11 mouse cellular contexts compared by ENCODE assay signal in genomic region chr8:83721405-83722025, GRCm38 (mm10). TPM values are rescaled to one million over a fixed set of nuclear protein-coding genes. Genes with fewer than 3 reads are reported as not detected.
A peak's percentile ranks its signal among the peaks of the same experiment; 100 is the strongest.
DNase-seq lines count a peak whose midpoint lies in the region; ATAC-seq and TF ChIP-seq lines count a peak whose summit lies in the region.
"Had no signal": no experiment of that assay in that cellular context is flagged by ENCODE, and none has a peak within 500 bp of the region (broad histone marks: within the 10 kb centered on the region; RNA-seq: fewer than 3 reads in every experiment).

No protein-coding gene starts in this region.

- H3K4me3 ChIP-seq in gastrocnemius, adult 2 months: peak overlapping the region; percentile 47
- no peak overlapping the region for H3K4me3 ChIP-seq in kidney, embryonic 15.5 days (replicated peaks)
- no peak overlapping the region for H3K4me3 ChIP-seq in liver, embryonic 12.5 days
- H3K4me3 ChIP-seq: limb, embryonic 10.5 days; midbrain, embryonic 15.5 days had no signal

- no peak for TF ChIP-seq CTCF in gastrocnemius, adult 2 months (IDR thresholded peaks at IDR 0.05)

- intact Hi-C loops in gastrocnemius, adult 2 months (cut with DNase I): no loop called here

- H3K27ac ChIP-seq in gastrocnemius, adult 2 months: peak overlapping the region; percentile 68
- H3K27ac ChIP-seq in kidney, embryonic 15.5 days: no peak overlapping the region
- no peak overlapping the region for H3K27ac ChIP-seq in liver, embryonic 12.5 days
- H3K27ac ChIP-seq: limb, embryonic 10.5 days; midbrain, embryonic 15.5 days had no signal

- 82% methylated on average over 25 of the region's 25 CpGs for WGBS in kidney, embryonic 15.5 days
- WGBS in liver, embryonic 12.5 days (ENCODE audit: insufficient replicate concordance): 88% methylated on average over 25 of the region's 25 CpGs

- H3K9ac ChIP-seq in kidney, embryonic 15.5 days: no peak overlapping the region
- no peak overlapping the region for H3K9ac ChIP-seq in liver, embryonic 12.5 days
- H3K9ac ChIP-seq: midbrain, embryonic 15.5 days had no signal

- no peak overlapping the region for H3K4me2 ChIP-seq in kidney, embryonic 15.5 days
- no peak overlapping the region for H3K4me2 ChIP-seq in liver, embryonic 12.5 days
- H3K4me2 ChIP-seq: midbrain, embryonic 15.5 days had no signal

- ATAC-seq in kidney, embryonic 15.5 days (replicated peaks; ENCODE audit: low FRiP score): 0 out of 2 replicates have a peak, but pooled peaks have one; percentile 30
- ATAC-seq in monocyte, adult 5-6 weeks (replicated peaks; ENCODE audit: insufficient number of reproducible peaks, low FRiP score, low TSS enrichment, poor library complexity, severe bottlenecking): peak; percentile 16; the same call in 1 of the 2 replicates
- no peak for ATAC-seq in liver, embryonic 12.5 days
- ATAC-seq: midbrain, embryonic 15.5 days had no signal

- no peaks in the 10 kb centered on the region for H3K27me3 ChIP-seq in kidney, embryonic 15.5 days
- H3K27me3 ChIP-seq in liver, embryonic 12.5 days (replicated peaks): no peaks in the 10 kb centered on the region
- H3K27me3 ChIP-seq: midbrain, embryonic 15.5 days had no signal

- DNase-seq in gastrocnemius, adult 2 months: peak; percentile 78
- no peak for DNase-seq in gastrocnemius, postnatal 4 days (ENCODE audit: low spot score in 2 of 2)
- peak; percentile 63 for DNase-seq in gastrocnemius, postnatal 25 days
- DNase-seq in ovary, adult 18-20 months (ENCODE audit: low spot score): no peak
- DNase-seq in cerebellum, postnatal 36 days: no peak
- DNase-seq: right cerebral cortex, postnatal 4 days had no signal

- peaks cover 76% of the 10 kb centered on the region for H3K36me3 ChIP-seq in kidney, embryonic 15.5 days
- peaks cover 87% of the 10 kb centered on the region for H3K36me3 ChIP-seq in liver, embryonic 12.5 days

- peaks cover 10% of the 10 kb centered on the region for H3K4me1 ChIP-seq in kidney, embryonic 15.5 days
- peaks cover 26% of the 10 kb centered on the region for H3K4me1 ChIP-seq in liver, embryonic 12.5 days

- H3K9me3 ChIP-seq in kidney, embryonic 15.5 days (replicated peaks): no peaks in the 10 kb centered on the region
- no peaks in the 10 kb centered on the region for H3K9me3 ChIP-seq in liver, embryonic 12.5 days (replicated peaks)
- H3K9me3 ChIP-seq: limb, embryonic 10.5 days; midbrain, embryonic 15.5 days had no signal

RNA-seq across cellular contexts. Expression of gene Ddx39, which starts 6.5 kb away (rescaled TPM):
- total RNA-seq in gastrocnemius, adult 2 months (2021): 10 to 100 TPM; 11.2 to 13.1 TPM
- 10 to 100 TPM; 26.1 to 27.5 TPM for total RNA-seq in gastrocnemius, postnatal 4 days (2021)
- total RNA-seq in gastrocnemius, postnatal 25 days (2021): 10 to 100 TPM; 11.2 to 13.2 TPM
- 189 and 192 TPM in 2 replicates for polyA plus RNA-seq in kidney, embryonic 15.5 days (2015; fragmentation: Nextera tagmentation; extraction: Ambion mirVana)
- total RNA-seq in monocyte, adult 5-6 weeks (2017): 51.8 to 77.1 TPM (median 60.3 TPM) in 3 replicates
- polyA plus RNA-seq in liver, embryonic 12.5 days (2016; fragmentation: Nextera tagmentation; extraction: Ambion mirVana): 270 and 299 TPM in 2 replicates

RNA-seq across cellular contexts. Expression of gene Adgre5, which starts 19.6 kb away (rescaled TPM):
- 10 to 100 TPM; 16.3 to 27.7 TPM for total RNA-seq in gastrocnemius, adult 2 months (2021)
- 10 to 100 TPM; 82.7 to 83.4 TPM for total RNA-seq in gastrocnemius, postnatal 4 days (2021)
- total RNA-seq in gastrocnemius, postnatal 25 days (2021): 10 to 100 TPM; 21.7 to 26.2 TPM
- polyA plus RNA-seq in kidney, embryonic 15.5 days (2015; fragmentation: Nextera tagmentation; extraction: Ambion mirVana): 31.9 and 35.4 TPM in 2 replicates
- 1,127 to 1,315 TPM (median 1,167 TPM) in 3 replicates for total RNA-seq in monocyte, adult 5-6 weeks (2017)
- 11.5 and 12.5 TPM in 2 replicates for polyA plus RNA-seq in liver, embryonic 12.5 days (2016; fragmentation: Nextera tagmentation; extraction: Ambion mirVana)

RNA-seq across cellular contexts. Expression of gene Pkn1, which starts 22.5 kb away (rescaled TPM):
- 10 to 100 TPM; 25.8 to 29.9 TPM for total RNA-seq in gastrocnemius, adult 2 months (2021)
- 10 to 100 TPM; 56.6 to 60.0 TPM for total RNA-seq in gastrocnemius, postnatal 4 days (2021)
- 10 to 100 TPM; 34.4 to 47.5 TPM for total RNA-seq in gastrocnemius, postnatal 25 days (2021)
- polyA plus RNA-seq in kidney, embryonic 15.5 days (2015; fragmentation: Nextera tagmentation; extraction: Ambion mirVana): 29.3 and 34.6 TPM in 2 replicates
- 159 to 217 TPM (median 178 TPM) in 3 replicates for total RNA-seq in monocyte, adult 5-6 weeks (2017)
- polyA plus RNA-seq in liver, embryonic 12.5 days (2016; fragmentation: Nextera tagmentation; extraction: Ambion mirVana): 17.5 and 19.5 TPM in 2 replicates

RNA-seq across cellular contexts. Expression of gene Ptger1, which starts 55.0 kb away (rescaled TPM):
- total RNA-seq in gastrocnemius, adult 2 months (2021): under 1 TPM; 0.08 to 0.39 TPM
- under 1 TPM; 0.49 to 0.98 TPM for total RNA-seq in gastrocnemius, postnatal 4 days (2021)
- under 1 TPM; 0.13 to 0.15 TPM for total RNA-seq in gastrocnemius, postnatal 25 days (2021)
- polyA plus RNA-seq in kidney, embryonic 15.5 days (2015; fragmentation: Nextera tagmentation; extraction: Ambion mirVana): 2.4 and 2.9 TPM in 2 replicates
- 3.8 to 7.5 TPM (median 5.5 TPM) in 3 replicates for total RNA-seq in monocyte, adult 5-6 weeks (2017)
- polyA plus RNA-seq in liver, embryonic 12.5 days (2016; fragmentation: Nextera tagmentation; extraction: Ambion mirVana): 0.25 and 0.41 TPM in 2 replicates

Comparison
In these comparisons a context has a peak if more than half of its experiments do, and no peak if none do; other contexts are left out.
1. DNase-seq: peak in gastrocnemius, adult 2 months (single experiment) and gastrocnemius, postnatal 25 days (single experiment); none in gastrocnemius, postnatal 4 days (0 of 2), ovary, adult 18-20 months (single experiment) and cerebellum, postnatal 36 days (0 of 2).
2. RNA of gene Adgre5, which starts 19.6 kb away (total RNA-seq): 1,127 to 1,315 TPM in monocyte, adult 5-6 weeks; 82.7 to 83.4 TPM in gastrocnemius, postnatal 4 days, 16.3 to 27.7 TPM in gastrocnemius, adult 2 months and 21.7 to 26.2 TPM in gastrocnemius, postnatal 25 days; every median in the first group is over 10 times any median in the second.